Mouse (Mus musculus) small intestine, adult 2 months (tissue): ENCODE results near the gene Trem2.

Source experiments
- CTCF ChIP-seq: fragments of 200-500 bp; IDR thresholded peaks from 2 replicates; pipeline ENCODE4 v1.5.1; 2012; ENCODE audit warnings: low read depth, mild to moderate bottlenecking, control low read depth, inconsistent platforms, low read length, moderate library complexity, mixed read lengths; ENCODE audit not compliant: insufficient replicate concordance, insufficient read length; ENCODE audit errors: extremely low read depth
- POLR2A ChIP-seq: fragments of 200-500 bp; IDR thresholded peaks from 2 replicates; pipeline ENCODE4 v1.6.1; 2012; ENCODE audit warnings: low read depth, mild to moderate bottlenecking, control low read depth, inconsistent platforms, low read length, moderate library complexity

- TF ChIP-seq POLR2A, result no peak
- TF ChIP-seq CTCF, result no peak
Measured at GRCm38 (mm10) chr17:48372987-48373386, 26.8 kb downstream of the Trem2 start.
